Mouse (Mus musculus) heart, embryonic 16.5 days (tissue): ENCODE measurements around the gene Gm5868. TPM values are rescaled to one million over a fixed set of nuclear protein-coding genes. Genes with fewer than 3 reads are reported as not detected.

ENCODE experiments used
- ATAC-seq: fragments of 200-750 bp; cut with Nextera tagmentation; replicated peaks from 2 replicates; pipeline ENCODE4 v1.8.0; 2017; ENCODE audit warnings: moderate number of reproducible peaks; ENCODE audit not compliant: insufficient read depth, low FRiP score; ENCODE audit errors: extremely low read depth
- H3K27ac ChIP-seq: fragments of 300-500 bp; sonication (generic); 2 replicates; pipeline ENCODE4 v1.5.1; 2014; ENCODE audit warnings: mild to moderate bottlenecking, low read length, control low read depth, moderate library complexity
- H3K27me3 ChIP-seq: fragments of 300-500 bp; sonication (generic); 2 replicates; pipeline ENCODE4 v1.6.1; 2014; ENCODE audit warnings: low read length, mixed read lengths; ENCODE audit not compliant: control insufficient read depth, insufficient read depth
- H3K36me3 ChIP-seq: fragments of 300-500 bp; sonication (generic); 2 replicates; pipeline ENCODE4 v1.6.1; 2014; ENCODE audit not compliant: control insufficient read depth, insufficient read depth
- H3K4me1 ChIP-seq: fragments of 300-500 bp; sonication (generic); 2 replicates; pipeline ENCODE4 v1.6.1; 2014; ENCODE audit warnings: low read length, mixed read lengths; ENCODE audit not compliant: control insufficient read depth, insufficient read depth
- H3K4me2 ChIP-seq: fragments of 300-500 bp; sonication (generic); 2 replicates; pipeline ENCODE4 v1.6.1; 2014; ENCODE audit warnings: low read depth, mild to moderate bottlenecking, control low read depth, low read length
- H3K4me3 ChIP-seq: fragments of 300-500 bp; sonication (generic); 2 replicates; pipeline ENCODE4 v1.5.1; 2014; ENCODE audit warnings: mild to moderate bottlenecking, control low read depth, low read length
- H3K9ac ChIP-seq: fragments of 300-500 bp; sonication (generic); 2 replicates; pipeline ENCODE4 v1.6.1; 2014; ENCODE audit warnings: low read length, control low read depth
- H3K9me3 ChIP-seq: fragments of 300-500 bp; sonication (generic); replicated peaks from 2 replicates; pipeline ENCODE4 v1.6.1; 2016; ENCODE audit warnings: low read length; ENCODE audit not compliant: control insufficient read depth
- WGBS: fragments of 180-500 bp; shearing (Covaris S2); extraction: QIAGEN DNeasy Blood & Tissue Kit; methylation state at CpG from one replicate; pipeline ENCODE4 v1.1.7; 2014; 5-methylcytosine and 5-hydroxymethylcytosine counted together
- polyA plus RNA-seq: library from polyadenylated mRNA; unstranded; fragments of >200 nt; fragmentation: Nextera tagmentation; extraction: Ambion mirVana; gene quantifications from 2 replicates; pipeline ENCODE4 v1.2.1, GENCODE M21; 2015

Gene Gm5868
- polyA plus RNA-seq: 0.21 TPM in 1 of 2 replicates, not detected in the other

DNA sequence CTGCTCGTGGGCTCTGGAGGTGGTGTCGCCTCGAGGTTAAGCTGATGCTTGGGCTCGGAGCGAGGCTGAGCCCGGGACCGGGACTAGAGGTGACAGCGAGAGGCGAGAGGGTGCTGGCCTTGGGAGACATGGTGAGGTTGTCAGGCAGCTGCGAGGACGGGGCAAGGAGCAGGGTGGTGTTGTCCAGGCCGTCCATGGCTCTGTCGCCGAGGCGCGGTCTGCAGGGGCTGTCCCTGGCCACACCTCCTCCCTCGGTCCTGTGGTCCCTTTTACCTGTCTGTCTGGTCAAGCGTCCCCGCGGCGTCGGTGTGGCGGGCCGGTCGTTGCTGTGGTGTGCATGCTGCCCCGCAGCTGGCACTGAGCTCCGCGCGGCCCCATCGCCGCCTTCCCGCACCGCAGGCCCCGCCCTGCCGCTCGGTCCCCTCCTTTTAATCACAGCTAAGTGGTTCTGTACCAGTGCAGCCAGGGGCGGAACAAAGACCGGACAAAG, at the start of gene Gm5868:
Gene Gm5868 (minus strand): TSS at position 360 of the 490 bp plus-strand sequence.
- Histone ChIP-seq H3K9me3 (no peaks in the 10 kb centered on the region), H3K9ac (no peak within 1 kb of the TSS), H3K27me3 (peaks cover 14% of the 10 kb centered on the region), H3K4me2 (peak within 1 kb of the TSS; percentile 76), H3K36me3 (no peaks in the 10 kb centered on the region), H3K27ac (no peak within 1 kb of the TSS), H3K4me3 (peak within 1 kb of the TSS; percentile 50), H3K4me1 (no peaks in the 10 kb centered on the region)
- 2% methylated on average over 38 of the region's 38 CpGs for WGBS
- ATAC-seq: no peak; the same call in 1 of the 2 replicates

DNA sequence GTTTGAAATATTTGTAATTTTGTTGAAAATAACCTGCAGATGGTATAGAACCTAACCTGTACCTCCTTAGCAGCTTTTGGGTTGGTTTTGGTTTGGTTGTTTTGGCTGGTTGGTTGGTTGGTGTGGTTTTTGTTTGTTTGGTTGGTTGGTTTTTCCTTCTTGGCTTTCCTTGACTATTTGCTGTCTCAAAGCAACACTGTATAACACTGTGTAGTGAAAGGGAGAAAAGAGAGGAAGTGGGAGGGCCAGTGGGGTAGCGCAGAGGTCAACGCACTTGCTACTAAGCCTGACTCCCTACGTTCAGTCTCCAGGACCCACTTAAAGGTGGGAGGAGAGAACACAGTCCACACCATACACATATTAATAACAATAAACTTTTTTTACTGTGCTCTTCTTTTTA, 49.2 kb upstream of the Gm5868 start:
- ATAC-seq: no peak
- WGBS: 77% methylated on average over 3 of the region's 3 CpGs

GRCm38 (mm10) chr5:72636122-72636521, 48.8 kb upstream of the Gm5868 start:
- H3K4me1 ChIP-seq: no peaks in the 10 kb centered on the region
- H3K9me3 ChIP-seq: no peaks in the 10 kb centered on the region
- H3K27ac ChIP-seq: no peak overlapping the region; the same call in 1 of the 2 replicates
- H3K4me2 ChIP-seq: no peak overlapping the region
- no peak; the same call in 1 of the 2 replicates for ATAC-seq
- H3K27me3 ChIP-seq: no peaks in the 10 kb centered on the region
- H3K9ac ChIP-seq: no peak overlapping the region
- WGBS: 50% methylated on average over 3 of the region's 3 CpGs
- H3K36me3 ChIP-seq: no peaks in the 10 kb centered on the region
- no peak overlapping the region for H3K4me3 ChIP-seq

More for the DNA sequence above, 49.2 kb upstream of the Gm5868 start:
- Histone ChIP-seq H3K4me1 (no peaks in the 10 kb centered on the region), H3K36me3 (no peaks in the 10 kb centered on the region), H3K4me2 (no peak overlapping the region), H3K4me3 (no peak overlapping the region), H3K9ac (no peak overlapping the region), H3K9me3 (no peaks in the 10 kb centered on the region), H3K27ac (no peak overlapping the region), H3K27me3 (no peaks in the 10 kb centered on the region)

DNA sequence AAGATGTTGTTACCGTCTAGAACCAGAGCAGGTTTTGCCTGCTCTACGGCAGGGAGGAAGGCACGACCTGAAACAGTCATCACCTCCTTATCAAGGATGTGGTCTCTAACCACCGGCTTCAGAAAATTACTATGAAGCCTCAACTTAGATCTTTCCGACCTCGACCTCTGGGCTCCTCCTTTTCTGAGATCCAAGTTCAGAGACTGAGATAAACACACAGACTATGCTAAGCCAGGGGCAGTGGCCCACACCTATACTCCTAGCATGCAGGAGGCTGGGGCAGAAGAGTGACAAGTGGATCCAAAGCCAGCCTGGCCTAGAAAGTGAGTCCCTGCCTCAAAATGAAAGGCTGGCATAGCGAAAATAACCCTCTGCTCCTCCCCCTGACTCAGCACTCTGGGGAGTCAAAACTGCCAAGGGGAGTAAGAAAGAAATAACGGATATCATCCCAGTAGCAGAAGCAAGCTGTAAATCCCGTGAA, 47.5 kb upstream of the Gm5868 start:
- 65% methylated on average over 9 of the region's 9 CpGs for WGBS
- Histone ChIP-seq H3K36me3 (no peaks in the 10 kb centered on the region), H3K9ac (no peak overlapping the region), H3K4me1 (no peaks in the 10 kb centered on the region), H3K9me3 (no peaks in the 10 kb centered on the region), H3K4me3 (no peak overlapping the region), H3K27ac (peak overlapping the region; percentile 32; the same call in 1 of the 2 replicates), H3K27me3 (no peaks in the 10 kb centered on the region), H3K4me2 (no peak overlapping the region)
- peak; percentile 63 for ATAC-seq

GRCm38 (mm10) chr5:72630026-72630425, 42.7 kb upstream of the Gm5868 start:
- no peaks in the 10 kb centered on the region for H3K9me3 ChIP-seq
- H3K36me3 ChIP-seq: no peaks in the 10 kb centered on the region
- no peaks in the 10 kb centered on the region for H3K4me1 ChIP-seq
- H3K9ac ChIP-seq: no peak overlapping the region
- 66% methylated on average over 6 of the region's 6 CpGs for WGBS
- no peak overlapping the region for H3K4me2 ChIP-seq
- ATAC-seq: no peak
- no peaks in the 10 kb centered on the region for H3K27me3 ChIP-seq
- H3K27ac ChIP-seq: no peak overlapping the region
- no peak overlapping the region for H3K4me3 ChIP-seq

GRCm38 (mm10) chr5:72621022-72621421, 33.7 kb upstream of the Gm5868 start:
- no peak for ATAC-seq
- Histone ChIP-seq H3K27me3 (no peaks in the 10 kb centered on the region), H3K36me3 (no peaks in the 10 kb centered on the region), H3K4me3 (no peak overlapping the region), H3K9me3 (no peaks in the 10 kb centered on the region), H3K27ac (no peak overlapping the region), H3K4me1 (no peaks in the 10 kb centered on the region), H3K9ac (no peak overlapping the region), H3K4me2 (no peak overlapping the region)
- 94% methylated on average over 1 of the region's 1 CpGs for WGBS

- no peak overlapping the region for H3K27ac ChIP-seq
- no peaks in the 10 kb centered on the region for H3K36me3 ChIP-seq
- no peak overlapping the region for H3K4me3 ChIP-seq
- H3K9me3 ChIP-seq: no peaks in the 10 kb centered on the region
- no peaks in the 10 kb centered on the region for H3K4me1 ChIP-seq
- no peak for ATAC-seq
- H3K27me3 ChIP-seq: no peaks in the 10 kb centered on the region
- 68% methylated on average over 4 of the region's 4 CpGs for WGBS
- H3K9ac ChIP-seq: no peak overlapping the region
- no peak overlapping the region for H3K4me2 ChIP-seq
These were observed 30.1 kb upstream of the Gm5868 start for GRCm38 (mm10) chr5:72617413-72617812.

DNA sequence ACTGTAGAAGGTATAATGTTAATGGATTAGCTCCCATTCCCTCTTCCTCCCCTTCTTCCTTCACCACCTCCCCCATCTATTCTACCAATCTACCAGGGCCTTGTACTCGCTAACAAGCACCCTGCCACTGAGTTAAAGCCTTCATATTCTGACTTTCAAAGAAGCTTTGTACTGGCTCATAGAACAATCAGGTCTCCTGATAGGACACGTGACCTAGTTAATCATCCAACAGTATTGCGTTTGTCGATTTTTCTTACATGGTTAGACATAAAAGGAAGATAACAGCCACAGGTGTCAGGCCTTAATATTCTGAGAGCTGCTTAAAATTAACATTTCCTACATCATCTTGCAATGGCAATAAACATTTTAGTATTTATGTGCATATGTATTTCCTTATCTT, 15.8 kb upstream of the Gm5868 start:
- no peak for ATAC-seq
- H3K9me3 ChIP-seq: no peaks in the 10 kb centered on the region
- H3K4me3 ChIP-seq: no peak overlapping the region
- H3K4me1 ChIP-seq: 0 out of 2 replicates have a peak, but pooled peaks cover 3% of the 10 kb centered on the region
- H3K4me2 ChIP-seq: no peak overlapping the region
- H3K27ac ChIP-seq: no peak overlapping the region
- no peaks in the 10 kb centered on the region for H3K27me3 ChIP-seq
- H3K36me3 ChIP-seq: no peaks in the 10 kb centered on the region
- H3K9ac ChIP-seq: no peak overlapping the region
- 84% methylated on average over 4 of the region's 4 CpGs for WGBS

- Histone ChIP-seq H3K9me3 (no peaks in the 10 kb centered on the region), H3K4me3 (no peak overlapping the region), H3K27me3 (no peaks in the 10 kb centered on the region), H3K27ac (no peak overlapping the region), H3K9ac (no peak overlapping the region), H3K4me2 (no peak overlapping the region), H3K36me3 (no peaks in the 10 kb centered on the region), H3K4me1 (no peaks in the 10 kb centered on the region)
- ATAC-seq: peak; percentile 41; the same call in 1 of the 2 replicates
- 11% methylated on average over 5 of the region's 5 CpGs for WGBS
These were observed 13.7 kb upstream of the Gm5868 start for GRCm38 (mm10) chr5:72601006-72601405.
